Mouse (Mus musculus): Measurements from ENCODE around the gene Ppp2r5b.

Gene Ppp2r5b

DNA sequence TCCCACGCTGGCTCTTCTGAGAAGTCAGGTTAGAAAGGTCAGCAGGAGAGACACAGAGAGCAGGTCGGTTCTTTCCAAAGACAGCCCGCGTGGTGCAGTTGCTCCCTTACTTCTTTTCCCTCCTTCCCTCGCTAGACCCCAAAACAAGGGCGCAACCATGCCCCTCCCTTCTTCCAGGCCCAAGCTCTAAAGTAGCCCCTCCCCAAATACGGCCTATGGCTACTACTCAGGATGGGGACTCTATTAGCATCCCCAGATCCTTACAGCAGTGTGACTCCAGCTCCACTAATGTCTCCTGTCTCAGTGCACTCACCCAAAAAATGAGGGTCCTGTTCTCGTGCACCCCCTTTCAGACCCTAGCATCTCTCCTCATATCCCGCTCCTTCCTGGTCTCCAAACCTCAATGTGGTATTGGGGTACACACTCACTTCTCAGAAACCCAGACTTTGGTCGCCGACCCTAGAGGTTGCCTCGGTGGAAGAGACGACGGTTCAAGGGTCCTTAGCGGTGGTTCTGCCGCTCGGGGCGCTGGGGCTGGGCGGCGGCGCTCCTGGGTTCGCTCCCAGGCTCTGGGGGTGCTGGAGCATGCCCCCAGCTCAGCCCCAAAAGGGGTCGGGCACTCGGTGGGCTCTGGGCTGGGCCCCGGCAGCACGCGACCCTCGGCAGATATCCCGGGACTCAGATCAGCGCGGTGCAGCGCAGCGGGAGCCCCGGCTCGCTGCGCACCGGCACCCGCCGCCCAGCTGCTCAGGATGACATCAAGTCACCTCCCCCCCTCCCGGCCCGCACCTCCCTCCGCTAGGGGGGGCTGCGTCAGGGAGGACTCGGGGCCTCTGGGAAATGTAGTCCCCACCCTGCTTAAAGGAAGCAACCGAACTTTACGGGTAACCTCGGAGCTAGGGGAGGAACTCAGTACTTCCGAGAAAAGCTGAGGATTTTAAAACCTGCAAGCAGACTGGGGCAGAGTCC lies at the start of gene Ppp2r5b:
TSS of gene Ppp2r5b (minus strand) at position 789 of the 969 bp plus-strand sequence.
- in situ Hi-C loops (cut with MboI, MseI) = no loop called here

GRCm38 (mm10) chr19:6285226-6285625 lies 49.6 kb upstream of the Ppp2r5b start:
- in situ Hi-C loops (cut with MboI, MseI) = no loop called here

DNA sequence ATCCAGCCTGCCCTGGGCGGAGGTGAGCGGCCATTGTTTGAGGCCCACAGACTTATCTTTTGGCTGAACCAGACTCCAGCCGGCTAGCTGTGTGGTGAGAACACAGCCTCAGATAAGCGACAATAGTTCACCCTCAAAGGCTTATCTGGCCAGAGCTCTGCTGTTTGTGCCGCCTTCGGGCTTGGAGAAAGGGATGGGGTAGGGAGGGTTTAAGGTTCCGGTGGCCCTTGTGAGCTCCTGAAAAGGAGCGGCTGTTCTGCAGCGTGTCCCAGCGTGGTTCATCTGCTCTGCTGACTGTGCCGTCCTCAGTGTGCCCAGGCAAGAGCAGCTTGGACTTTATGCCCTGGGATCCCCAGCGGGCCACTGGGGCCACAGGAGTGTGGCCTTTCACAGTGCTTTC lies 48.8 kb upstream of the Ppp2r5b start:
- in situ Hi-C loops (cut with MboI, MseI) = no loop called here

DNA sequence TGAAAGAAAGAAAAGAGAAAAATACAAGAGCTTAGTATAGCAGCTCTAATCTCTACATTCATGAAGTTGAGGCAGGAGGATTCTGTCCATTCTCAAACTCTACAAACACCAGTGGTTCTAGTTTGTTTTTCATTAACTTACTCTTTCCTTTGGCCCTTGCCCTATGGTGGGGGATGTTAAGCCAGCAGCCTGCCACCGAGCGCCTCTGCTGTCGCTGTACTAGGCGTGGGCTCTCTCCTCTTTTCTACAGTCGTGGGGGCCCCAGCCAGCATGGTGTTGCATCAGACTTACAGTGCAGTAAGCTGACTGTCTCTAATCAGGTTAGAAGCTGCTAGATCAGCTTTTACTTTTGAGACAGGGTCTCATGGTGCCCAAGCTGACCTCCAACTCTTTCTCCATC lies 47.3 kb upstream of the Ppp2r5b start:
- in situ Hi-C loops (cut with MboI, MseI) = no loop called here

- in situ Hi-C loops (cut with MboI, MseI) = no loop called here
Measured at GRCm38 (mm10) chr19:6281122-6282020, 45.7 kb upstream of the Ppp2r5b start.

DNA sequence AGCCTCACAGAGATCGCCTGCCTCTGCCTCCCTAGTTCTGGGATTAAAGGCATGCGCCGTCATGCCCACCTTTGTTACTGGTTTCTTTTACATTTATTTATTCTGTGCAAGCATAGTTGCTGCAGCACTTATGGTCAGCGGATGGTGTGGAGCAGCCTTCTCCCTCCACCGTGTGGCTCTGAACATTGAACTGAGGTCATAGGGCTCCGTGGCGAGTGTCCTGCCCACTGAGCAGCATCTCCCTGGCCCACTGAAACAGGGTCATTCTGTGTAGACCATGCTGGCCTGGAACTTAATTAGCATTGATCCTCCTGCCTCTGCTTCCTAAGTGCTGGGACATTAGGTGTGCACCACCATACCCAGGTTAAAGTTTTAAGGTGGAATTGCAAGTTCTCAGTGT lies 44.9 kb upstream of the Ppp2r5b start:
- in situ Hi-C loops (cut with MboI, MseI) = no loop called here

GRCm38 (mm10) chr19:6279481-6280144 lies 43.9 kb upstream of the Ppp2r5b start:
- in situ Hi-C loops (cut with MboI, MseI) = no loop called here

DNA sequence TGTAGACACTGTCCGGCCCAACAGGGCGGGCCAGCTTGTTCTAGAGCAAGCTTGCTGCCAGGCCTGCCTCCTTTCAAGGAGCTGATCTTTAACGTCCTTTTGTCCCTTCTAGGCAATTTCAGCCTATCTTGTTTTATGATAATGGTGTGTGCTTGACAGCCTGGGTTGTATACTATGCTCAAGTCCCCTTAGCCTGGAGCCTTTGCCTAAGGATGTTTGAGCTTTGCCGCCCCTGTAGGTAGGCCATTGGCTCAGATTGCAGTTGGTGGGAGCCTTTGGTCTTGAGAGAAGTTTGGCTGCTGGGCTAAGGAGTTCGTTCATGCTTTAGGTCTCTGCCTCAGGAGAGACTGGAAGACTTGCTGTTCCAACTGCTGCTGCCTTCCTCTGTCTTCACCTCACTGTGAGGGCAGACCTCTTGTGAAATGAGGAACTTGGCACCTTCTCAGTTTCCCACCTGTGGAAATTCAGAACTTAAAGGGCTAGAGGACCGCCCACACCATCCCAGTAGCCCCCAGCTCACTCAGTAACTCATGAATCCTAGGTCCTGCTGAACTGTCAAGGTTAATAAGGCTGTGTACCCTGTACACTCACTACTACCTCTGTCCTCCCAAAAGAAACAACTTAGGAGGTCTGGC lies 42.9 kb upstream of the Ppp2r5b start:
- in situ Hi-C loops (cut with MboI, MseI) = no loop called here

DNA sequence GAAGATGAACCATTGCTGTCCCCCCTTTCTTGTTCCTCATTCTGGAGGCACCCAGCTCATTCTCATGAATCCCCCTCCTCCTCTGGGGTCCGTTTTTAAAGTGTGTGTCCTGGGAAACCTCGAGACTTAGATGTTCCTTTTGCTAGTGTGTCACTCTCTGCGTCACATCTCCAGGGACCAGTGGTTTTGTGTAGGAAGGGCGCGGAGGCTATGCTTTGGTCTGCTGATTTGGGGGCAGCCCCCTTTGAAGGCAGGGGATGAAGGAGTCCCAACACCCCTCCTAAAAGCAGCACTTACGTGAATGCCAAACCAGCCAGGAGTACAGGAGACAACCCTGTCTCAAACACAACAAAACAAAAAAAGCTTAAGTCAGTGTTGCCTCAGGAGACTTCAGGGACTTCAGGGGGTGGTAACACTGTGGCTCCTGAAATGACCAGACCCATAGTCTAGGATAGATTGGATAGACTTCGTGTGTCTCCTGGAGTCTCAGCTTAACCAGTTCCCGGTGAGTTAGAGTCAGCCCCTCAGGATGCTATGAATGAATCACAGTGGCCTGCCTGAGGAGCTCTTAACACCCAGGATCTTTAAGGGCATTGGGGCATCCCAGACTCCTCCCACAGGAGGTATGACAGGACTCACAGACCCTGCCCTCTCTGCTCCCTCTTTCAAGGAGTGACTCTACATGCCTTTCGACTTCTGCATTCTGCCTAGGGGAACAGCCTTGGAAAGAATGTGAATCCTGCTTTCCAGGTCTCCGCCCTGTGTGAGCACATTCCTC lies 42.2 kb upstream of the Ppp2r5b start:
- in situ Hi-C loops (cut with MboI, MseI) = no loop called here

DNA sequence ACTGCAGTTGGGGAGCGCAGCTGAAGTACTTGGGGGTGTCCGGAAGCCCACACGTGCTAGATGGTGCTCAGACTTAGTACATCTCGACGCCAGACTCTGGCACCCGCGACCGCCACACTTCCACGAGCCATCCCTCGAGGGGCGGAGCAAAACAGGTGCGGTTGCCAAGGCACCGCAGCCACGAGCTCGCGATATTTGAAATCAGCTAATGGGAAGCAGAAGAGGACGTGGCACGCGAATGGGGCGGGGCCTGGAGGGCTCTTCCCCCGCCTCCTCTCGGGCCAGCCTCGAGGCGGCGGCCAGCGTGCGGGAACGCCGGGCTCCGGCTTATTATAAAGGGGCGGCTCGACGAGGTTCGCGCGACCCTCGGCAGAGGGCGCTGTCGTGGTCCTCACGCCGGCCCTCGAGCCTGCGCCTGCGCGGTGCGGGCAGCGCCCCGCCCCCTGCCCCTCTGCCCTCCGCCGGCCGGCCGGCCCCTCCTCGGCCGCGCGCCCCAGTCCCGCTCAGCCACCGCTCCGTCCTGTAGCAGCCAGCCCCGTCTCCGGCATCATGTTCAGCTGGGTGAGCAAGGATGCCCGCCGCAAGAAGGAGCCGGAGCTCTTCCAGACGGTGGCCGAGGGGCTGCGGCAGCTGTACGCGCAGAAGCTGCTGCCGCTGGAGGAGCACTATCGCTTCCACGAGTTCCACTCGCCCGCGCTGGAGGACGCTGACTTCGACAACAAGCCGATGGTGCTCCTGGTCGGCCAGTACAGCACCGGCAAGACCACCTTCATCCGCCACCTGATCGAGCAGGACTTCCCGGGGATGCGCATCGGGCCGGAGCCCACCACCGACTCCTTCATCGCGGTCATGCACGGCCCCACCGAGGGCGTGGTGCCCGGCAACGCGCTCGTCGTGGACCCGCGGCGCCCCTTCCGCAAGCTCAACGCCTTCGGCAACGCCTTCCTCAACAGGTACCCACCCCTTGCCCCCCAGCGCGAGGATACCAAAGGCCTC lies 41.1 kb upstream of the Ppp2r5b start, which contains the start of gene Ehd1:
TSS of gene Ehd1 (plus strand) at position 300 of the 996 bp plus-strand sequence.
- in situ Hi-C loops (cut with MboI, MseI) = no loop called here

GRCm38 (mm10) chr19:6275740-6276389 lies 40.2 kb upstream of the Ppp2r5b start:
- in situ Hi-C loops (cut with MboI, MseI) = no loop called here

GRCm38 (mm10) chr19:6273998-6274608 lies 38.4 kb upstream of the Ppp2r5b start:
- in situ Hi-C loops (cut with MboI, MseI) = no loop called here

- in situ Hi-C loops (cut with MboI, MseI) = no loop called here
Measured at GRCm38 (mm10) chr19:6273592-6273991, 37.9 kb upstream of the Ppp2r5b start.

DNA sequence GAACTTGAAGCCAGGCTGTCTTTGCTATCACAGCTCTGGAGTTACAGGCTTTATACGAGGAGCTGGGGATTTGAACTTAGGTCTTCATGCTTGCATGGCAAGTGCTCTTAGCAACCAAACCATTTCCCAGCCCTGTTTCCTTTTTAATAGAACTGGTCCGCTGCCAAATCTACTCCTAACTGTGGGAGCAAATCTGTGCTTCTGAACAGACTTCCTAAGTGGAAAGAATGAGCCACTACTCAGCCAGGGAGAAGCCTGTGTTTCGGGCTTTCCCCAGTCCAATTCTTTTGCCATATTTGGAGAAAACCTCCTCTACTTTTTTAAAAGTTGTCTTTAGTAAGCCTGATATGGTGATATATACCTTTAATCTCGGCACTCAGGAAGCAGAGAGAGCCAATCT lies 37.1 kb upstream of the Ppp2r5b start:
- in situ Hi-C loops (cut with MboI, MseI) = no loop called here

- in situ Hi-C loops (cut with MboI, MseI) = no loop called here
Measured at GRCm38 (mm10) chr19:6272053-6272452, 36.4 kb upstream of the Ppp2r5b start.

GRCm38 (mm10) chr19:6271206-6271605 lies 35.5 kb upstream of the Ppp2r5b start:
- in situ Hi-C loops (cut with MboI, MseI) = no loop called here

DNA sequence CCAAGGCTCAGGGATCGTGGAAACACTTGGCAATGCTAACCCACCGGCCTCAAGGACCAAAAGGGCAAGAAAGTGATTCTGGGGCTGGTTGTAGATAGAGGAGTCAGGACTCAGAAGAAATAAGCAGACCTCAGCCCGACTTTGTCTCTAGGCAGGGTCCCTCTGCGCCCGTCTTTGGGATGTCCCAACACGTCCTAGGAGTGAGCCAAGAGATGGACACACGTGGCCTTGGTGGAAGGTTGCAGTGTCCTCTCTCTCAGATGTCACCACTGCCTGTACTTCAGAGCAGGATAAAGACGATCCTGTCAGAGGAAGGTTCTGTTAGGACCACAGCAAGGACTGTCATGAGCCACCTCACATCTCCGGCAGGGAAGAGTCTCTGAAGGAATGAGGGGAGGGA lies 35.0 kb upstream of the Ppp2r5b start:
- in situ Hi-C loops (cut with MboI, MseI) = no loop called here

GRCm38 (mm10) chr19:6269798-6270475 lies 34.3 kb upstream of the Ppp2r5b start:
- in situ Hi-C loops (cut with MboI, MseI) = no loop called here

Measured in T-helper 1 cell (primary cell).